Mouse (Mus musculus) small intestine, adult 2 months (tissue): ENCODE data around the gene Amfr.

ENCODE experiments used
- CTCF ChIP-seq: fragments of 200-500 bp; IDR thresholded peaks from 2 replicates; pipeline ENCODE4 v1.5.1; 2012; ENCODE audit warnings: low read depth, mild to moderate bottlenecking, control low read depth, inconsistent platforms, low read length, moderate library complexity, mixed read lengths; ENCODE audit not compliant: insufficient replicate concordance, insufficient read length; ENCODE audit errors: extremely low read depth
- POLR2A ChIP-seq: fragments of 200-500 bp; IDR thresholded peaks from 2 replicates; pipeline ENCODE4 v1.6.1; 2012; ENCODE audit warnings: low read depth, mild to moderate bottlenecking, control low read depth, inconsistent platforms, low read length, moderate library complexity

DNA sequence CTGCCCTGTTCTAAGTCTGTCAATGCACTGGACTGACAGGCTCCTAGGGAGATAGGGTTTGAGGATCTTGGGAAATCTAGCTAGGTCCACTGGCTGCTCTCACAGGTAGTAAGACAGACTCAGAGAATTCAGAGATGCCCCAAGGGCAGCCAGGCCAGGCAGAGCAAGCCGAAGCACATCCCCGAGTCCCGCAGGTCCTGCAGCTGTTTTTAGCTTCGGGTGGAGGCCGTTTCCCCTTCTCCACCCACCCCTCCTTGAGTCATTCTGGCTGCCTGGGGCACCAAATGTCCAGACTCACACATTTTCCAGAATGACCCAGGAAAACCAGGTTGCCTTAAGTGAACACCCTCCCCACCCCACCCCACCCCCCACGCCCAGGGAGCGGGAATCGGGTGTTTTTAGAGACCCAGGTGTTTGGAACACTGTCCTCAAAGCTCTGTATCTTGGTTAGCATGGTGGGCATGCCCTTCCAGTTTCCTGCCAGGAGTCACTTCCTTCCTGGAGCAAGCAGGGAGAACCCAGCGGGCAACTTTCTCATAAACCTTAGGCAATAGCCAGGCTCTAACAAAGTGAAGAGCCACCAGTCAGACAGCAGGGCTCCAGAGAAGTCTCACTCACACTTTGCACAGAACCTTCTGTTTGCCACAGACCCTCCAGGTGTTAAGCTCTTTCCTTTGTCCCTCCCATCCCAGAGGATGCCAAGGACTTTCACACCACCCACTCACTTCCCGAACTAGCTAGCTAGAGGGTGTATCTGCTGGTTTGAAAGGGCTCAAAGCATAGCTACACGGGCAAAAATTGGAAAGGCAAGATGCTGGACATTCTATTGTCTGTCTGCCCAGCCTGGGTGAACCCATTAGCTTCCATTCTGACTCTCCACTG is 71.9 kb downstream of the Amfr start:
- TF ChIP-seq CTCF, result no peak
- no peak for TF ChIP-seq POLR2A
